Mouse (Mus musculus) midbrain, embryonic 13.5 days (tissue): Measurements from ENCODE around the gene Mbtd1. TPM values are rescaled to one million over a fixed set of nuclear protein-coding genes. Genes with fewer than 3 reads are reported as not detected.

Experiments used
- ATAC-seq: fragments of 200-750 bp; cut with Nextera tagmentation; 2 replicates; pipeline ENCODE4 v1.8.0; 2017; ENCODE audit warnings: mild to moderate bottlenecking, moderate TSS enrichment, moderate library complexity
- H3K27ac ChIP-seq: fragments of 300-500 bp; sonication (generic); 2 replicates; pipeline ENCODE4 v1.5.1; 2015; ENCODE audit warnings: inconsistent platforms, mild to moderate bottlenecking, moderate library complexity
- H3K27me3 ChIP-seq: fragments of 300-500 bp; sonication (generic); 2 replicates; pipeline ENCODE4 v1.6.1; 2015; ENCODE audit warnings: mild to moderate bottlenecking, inconsistent platforms
- H3K36me3 ChIP-seq: fragments of 300-500 bp; sonication (generic); 2 replicates; pipeline ENCODE4 v1.6.1; 2015; ENCODE audit warnings: mild to moderate bottlenecking, inconsistent platforms
- H3K4me1 ChIP-seq: fragments of 300-500 bp; sonication (generic); replicated peaks from 2 replicates; pipeline ENCODE4 v1.6.1; 2015; ENCODE audit warnings: inconsistent platforms
- H3K4me2 ChIP-seq: fragments of 300-500 bp; sonication (generic); replicated peaks from 2 replicates; pipeline ENCODE4 v1.6.1; 2015; ENCODE audit warnings: moderate library complexity, mild to moderate bottlenecking, inconsistent platforms
- H3K4me3 ChIP-seq: fragments of 300-500 bp; sonication (generic); replicated peaks from 2 replicates; pipeline ENCODE4 v1.5.1; 2015; ENCODE audit warnings: mild to moderate bottlenecking, inconsistent platforms
- H3K9ac ChIP-seq: fragments of 300-500 bp; sonication (generic); replicated peaks from 2 replicates; pipeline ENCODE4 v1.6.1; 2015; ENCODE audit warnings: mild to moderate bottlenecking, inconsistent platforms
- H3K9me3 ChIP-seq: fragments of 300-500 bp; sonication (generic); 2 replicates; pipeline ENCODE4 v1.6.1; 2016; ENCODE audit warnings: mild to moderate bottlenecking, inconsistent platforms
- WGBS: fragments of 180-500 bp; shearing (Covaris S2); methylation state at CpG from one replicate; pipeline ENCODE4 v1.1.7; 2015; 5-methylcytosine and 5-hydroxymethylcytosine counted together
- polyA plus RNA-seq: library from polyadenylated mRNA; unstranded; fragments of >200 nt; fragmentation: Nextera tagmentation; extraction: Ambion mirVana; gene quantifications from 2 replicates; pipeline ENCODE4 v1.2.1, GENCODE M21; 2015

Mbtd1 gene
- 43.4 and 44.4 TPM in 2 replicates for polyA plus RNA-seq

- Histone ChIP-seq H3K27ac (peak within 1 kb of the TSS; percentile 96), H3K4me2 (peak within 1 kb of the TSS; percentile 86), H3K4me1 (peaks cover 47% of the 10 kb centered on the region), H3K4me3 (peak within 1 kb of the TSS; percentile 98), H3K9ac (peak within 1 kb of the TSS; percentile 97), H3K9me3 (no peaks in the 10 kb centered on the region), H3K27me3 (no peaks in the 10 kb centered on the region), H3K36me3 (peaks cover 3% of the 10 kb centered on the region)
- peak; percentile 97 for ATAC-seq
- under 1% methylated on average over 71 of the region's 83 CpGs for WGBS
Measured at GRCm38 (mm10) chr11:93885572-93886410, at the start of gene Mbtd1, which contains the start of gene Utp18. Mbtd1 (plus strand) TSS chr11:93885852. Utp18 (minus strand) TSS chr11:93885766.

GRCm38 (mm10) chr11:93847342-93847741 lies 38.3 kb upstream of the Mbtd1 start:
- H3K9ac ChIP-seq = no peak overlapping the region
- H3K4me1 ChIP-seq = peaks cover 9% of the 10 kb centered on the region
- 5% methylated on average over 2 of the region's 2 CpGs for WGBS
- no peaks in the 10 kb centered on the region for H3K27me3 ChIP-seq
- no peak overlapping the region for H3K4me2 ChIP-seq
- no peak overlapping the region for H3K4me3 ChIP-seq
- H3K9me3 ChIP-seq = no peaks in the 10 kb centered on the region
- H3K27ac ChIP-seq = no peak overlapping the region
- ATAC-seq = no peak
- H3K36me3 ChIP-seq = no peaks in the 10 kb centered on the region

GRCm38 (mm10) chr11:93852546-93852945 lies 33.1 kb upstream of the Mbtd1 start:
- Histone ChIP-seq H3K27ac (no peak overlapping the region), H3K27me3 (no peaks in the 10 kb centered on the region), H3K4me2 (no peak overlapping the region), H3K4me1 (peaks cover 1% of the 10 kb centered on the region), H3K9ac (no peak overlapping the region), H3K4me3 (no peak overlapping the region), H3K36me3 (no peaks in the 10 kb centered on the region), H3K9me3 (no peaks in the 10 kb centered on the region)
- 89% methylated on average over 3 of the region's 3 CpGs for WGBS
- no peak for ATAC-seq

DNA sequence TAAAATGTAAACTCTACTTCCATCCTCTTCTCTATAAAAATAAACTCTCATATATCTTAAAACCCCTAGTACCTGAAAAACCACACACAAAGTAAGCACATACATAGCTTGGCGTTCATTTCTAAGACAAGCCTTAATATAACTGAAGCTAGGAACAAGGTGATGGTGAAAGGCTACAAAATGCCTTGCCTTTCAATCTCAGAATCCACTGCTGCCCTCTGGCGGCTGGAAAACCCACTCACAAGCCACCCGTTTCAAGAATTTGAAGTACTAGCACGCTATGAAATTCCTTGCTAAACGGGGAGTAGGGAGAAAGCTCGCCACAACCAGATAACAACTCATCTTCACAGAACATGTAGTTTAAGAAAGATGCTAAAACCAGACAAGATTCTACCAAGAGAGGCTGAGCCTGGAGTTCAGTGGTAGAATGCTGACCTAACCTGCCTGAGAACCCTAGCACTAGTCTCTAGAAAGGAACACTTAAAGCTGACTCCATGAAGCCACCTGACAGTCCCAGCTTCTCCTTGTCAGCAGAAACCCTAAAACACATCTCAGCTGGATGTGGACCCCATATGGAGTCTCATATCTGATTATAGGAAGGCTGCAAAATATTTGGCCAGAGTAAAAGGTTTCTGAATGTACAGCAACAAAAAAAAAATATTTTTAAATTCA lies 29.2 kb upstream of the Mbtd1 start:
- H3K9me3 ChIP-seq = no peaks in the 10 kb centered on the region
- no peak overlapping the region for H3K4me3 ChIP-seq
- no peaks in the 10 kb centered on the region for H3K4me1 ChIP-seq
- H3K9ac ChIP-seq = no peak overlapping the region
- H3K27me3 ChIP-seq = no peaks in the 10 kb centered on the region
- peak; percentile 56 for ATAC-seq
- peaks cover 18% of the 10 kb centered on the region for H3K36me3 ChIP-seq
- WGBS = 10% methylated on average over 6 of the region's 6 CpGs
- no peak overlapping the region for H3K4me2 ChIP-seq
- H3K27ac ChIP-seq = no peak overlapping the region

DNA sequence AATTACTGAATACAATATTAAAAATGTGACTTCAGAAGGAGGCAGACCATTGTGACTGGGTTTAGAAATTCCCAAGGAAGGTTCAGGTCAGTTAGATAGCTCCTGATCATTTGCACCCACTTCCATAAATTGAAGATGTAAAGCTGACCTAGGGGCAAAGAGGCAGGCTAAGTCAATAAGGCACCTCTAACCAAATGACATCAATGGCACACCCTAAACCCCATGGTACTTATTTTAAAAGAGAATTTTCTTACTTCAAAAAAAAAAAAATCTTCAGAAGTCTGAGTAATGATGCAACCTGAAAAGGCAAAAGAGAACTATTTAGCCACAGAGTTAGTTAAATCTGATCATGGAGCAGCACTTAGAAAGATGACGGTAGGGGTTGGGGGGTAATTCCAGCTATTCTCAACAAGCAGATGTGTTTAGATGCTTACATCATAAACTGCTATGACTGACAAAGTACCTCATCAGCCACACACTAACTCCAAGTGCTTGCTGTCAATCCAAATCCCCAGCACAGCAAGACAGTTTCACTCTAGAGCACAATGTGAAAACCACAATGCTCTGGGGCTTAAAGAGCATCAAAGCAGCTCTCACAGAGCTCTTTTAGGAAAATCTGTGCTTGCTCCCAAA lies 25.0 kb upstream of the Mbtd1 start:
- Histone ChIP-seq H3K36me3 (peaks cover 45% of the 10 kb centered on the region), H3K4me1 (no peaks in the 10 kb centered on the region), H3K4me3 (no peak overlapping the region), H3K27me3 (no peaks in the 10 kb centered on the region), H3K9me3 (no peaks in the 10 kb centered on the region), H3K4me2 (no peak overlapping the region), H3K27ac (no peak overlapping the region), H3K9ac (no peak overlapping the region)
- 83% methylated on average over 1 of the region's 1 CpGs for WGBS
- ATAC-seq = no peak

GRCm38 (mm10) chr11:93861193-93861592 lies 24.5 kb upstream of the Mbtd1 start:
- H3K9ac ChIP-seq = no peak overlapping the region
- H3K36me3 ChIP-seq = peaks cover 50% of the 10 kb centered on the region
- no peak for ATAC-seq
- H3K4me1 ChIP-seq = no peaks in the 10 kb centered on the region
- H3K27me3 ChIP-seq = no peaks in the 10 kb centered on the region
- no peak overlapping the region for H3K27ac ChIP-seq
- H3K9me3 ChIP-seq = no peaks in the 10 kb centered on the region
- H3K4me2 ChIP-seq = no peak overlapping the region
- H3K4me3 ChIP-seq = no peak overlapping the region
- 79% methylated on average over 2 of the region's 2 CpGs for WGBS

DNA sequence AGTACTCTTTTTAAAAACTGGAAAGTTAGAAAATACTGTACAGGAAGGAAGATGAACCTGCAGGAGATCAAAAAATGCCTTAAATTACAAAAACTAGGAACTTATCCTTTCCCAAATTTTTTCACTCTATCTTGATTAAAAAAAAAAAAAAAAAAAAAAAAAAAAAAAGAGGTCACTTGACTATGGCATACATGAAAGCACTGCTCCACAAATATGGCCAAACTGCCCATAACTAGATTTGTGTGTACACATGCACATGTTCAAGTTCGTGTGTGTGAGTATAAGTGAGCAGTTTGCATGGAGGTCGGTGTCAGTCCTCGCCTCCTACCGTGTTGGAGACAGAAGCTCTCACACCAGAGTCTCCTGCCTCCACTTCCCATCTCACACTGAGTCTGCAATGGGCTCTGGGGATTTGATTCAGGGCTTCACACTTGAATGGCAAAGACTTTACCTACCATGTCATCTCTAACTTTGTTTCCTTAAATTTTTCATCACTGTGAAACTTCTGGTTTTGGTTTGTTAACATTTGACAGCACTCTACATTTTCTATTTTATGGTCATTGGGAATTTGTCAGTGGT lies 23.5 kb upstream of the Mbtd1 start:
- Histone ChIP-seq H3K9me3 (no peaks in the 10 kb centered on the region), H3K4me1 (no peaks in the 10 kb centered on the region), H3K9ac (no peak overlapping the region), H3K27me3 (no peaks in the 10 kb centered on the region), H3K4me3 (no peak overlapping the region), H3K27ac (no peak overlapping the region), H3K36me3 (peaks cover 59% of the 10 kb centered on the region), H3K4me2 (no peak overlapping the region)
- 95% methylated on average over 4 of the region's 4 CpGs for WGBS
- ATAC-seq = no peak

DNA sequence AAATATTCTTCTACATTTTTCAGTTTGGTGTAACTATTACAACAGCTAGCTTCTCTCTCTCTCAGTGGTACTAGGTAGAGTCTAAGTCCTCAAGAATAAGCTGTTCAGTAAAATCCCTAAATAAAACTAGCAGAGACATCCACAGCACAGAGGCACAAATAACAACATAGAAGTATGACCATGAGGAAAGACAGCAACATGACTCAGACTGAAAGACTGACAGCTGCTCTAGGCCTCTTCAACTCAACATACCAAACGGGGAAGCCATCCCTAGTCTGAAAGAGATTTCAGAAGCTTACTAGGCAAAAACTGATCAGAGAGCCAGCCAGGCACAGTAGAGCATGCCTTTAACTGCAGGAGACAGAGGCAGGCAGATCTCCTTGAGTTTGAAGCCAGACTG lies 23.0 kb upstream of the Mbtd1 start:
- Histone ChIP-seq H3K9ac (no peak overlapping the region), H3K4me3 (no peak overlapping the region), H3K4me2 (no peak overlapping the region), H3K4me1 (no peaks in the 10 kb centered on the region), H3K27ac (no peak overlapping the region), H3K27me3 (no peaks in the 10 kb centered on the region), H3K36me3 (peaks cover 64% of the 10 kb centered on the region), H3K9me3 (no peaks in the 10 kb centered on the region)
- no peak for ATAC-seq
- 82% methylated on average over 1 of the region's 1 CpGs for WGBS

DNA sequence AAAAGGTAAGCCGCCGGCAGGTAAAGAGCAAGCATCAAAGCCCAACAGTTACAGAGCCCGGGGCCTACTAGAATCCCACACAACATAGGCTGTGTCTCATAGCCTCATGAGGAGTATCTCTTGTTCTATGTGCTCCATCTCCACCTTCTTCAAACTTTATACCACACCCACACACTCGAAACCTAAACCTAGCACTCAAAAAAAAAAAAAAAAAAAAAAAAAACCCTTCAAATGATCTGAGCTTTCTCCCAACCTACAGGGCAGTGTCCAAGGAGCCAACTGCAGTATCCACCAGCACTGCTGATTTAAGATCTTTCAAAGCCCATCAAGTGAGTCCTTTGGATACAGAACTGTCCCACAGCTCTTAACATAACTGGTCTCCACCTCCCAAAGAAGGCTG lies 1.6 kb upstream of the Mbtd1 start:
- peaks cover 20% of the 10 kb centered on the region for H3K36me3 ChIP-seq
- no peak for ATAC-seq
- H3K4me3 ChIP-seq = peak overlapping the region; percentile 98
- WGBS = 96% methylated on average over 4 of the region's 4 CpGs
- H3K9ac ChIP-seq = peak overlapping the region; percentile 91
- H3K9me3 ChIP-seq = no peaks in the 10 kb centered on the region
- H3K27ac ChIP-seq = no peak overlapping the region
- H3K4me2 ChIP-seq = peak overlapping the region; percentile 69
- no peaks in the 10 kb centered on the region for H3K27me3 ChIP-seq
- H3K4me1 ChIP-seq = peaks cover 39% of the 10 kb centered on the region

DNA sequence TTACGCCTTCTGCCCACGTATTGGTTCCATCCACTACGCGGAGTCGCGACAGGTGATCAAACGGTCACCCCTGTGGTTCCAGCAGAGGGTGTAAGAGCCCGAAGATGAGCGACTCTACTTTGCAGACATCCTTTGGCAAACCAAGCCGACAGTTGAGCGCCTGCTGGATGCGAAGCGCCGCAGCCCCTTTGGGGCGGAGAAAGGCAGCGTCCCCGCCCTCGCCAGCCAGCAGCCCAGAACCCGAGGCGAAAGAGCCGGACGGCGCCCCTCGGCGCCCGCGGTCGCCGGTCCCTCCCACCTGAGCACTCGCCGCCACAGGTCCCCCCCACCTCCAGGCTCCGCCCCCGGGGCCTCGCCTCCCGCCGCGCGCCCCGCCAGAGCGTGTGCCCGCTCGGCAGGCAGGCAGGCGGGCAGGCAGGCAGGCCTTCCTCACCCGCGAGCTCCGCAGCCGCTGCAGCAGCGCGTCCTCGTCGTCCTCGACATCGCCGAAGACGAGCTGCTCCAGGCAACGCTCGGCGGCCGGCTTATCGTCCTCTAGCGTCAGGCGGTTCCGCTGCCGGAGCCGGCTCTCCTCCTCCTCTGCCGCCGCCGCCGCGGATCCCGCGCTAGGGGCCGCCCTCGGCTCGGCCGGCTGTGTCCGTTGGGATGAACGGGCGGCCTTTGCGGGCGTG lies 616 bp upstream of the Mbtd1 start:
- Histone ChIP-seq H3K9me3 (no peaks in the 10 kb centered on the region), H3K4me2 (peak overlapping the region; percentile 69), H3K9ac (peak overlapping the region; percentile 91), H3K4me1 (peaks cover 41% of the 10 kb centered on the region), H3K4me3 (peak overlapping the region; percentile 98), H3K27me3 (no peaks in the 10 kb centered on the region), H3K36me3 (peaks cover 11% of the 10 kb centered on the region), H3K27ac (peak overlapping the region; percentile 96)
- peak; percentile 59 for ATAC-seq
- under 1% methylated on average over 76 of the region's 81 CpGs for WGBS

- H3K9ac ChIP-seq = peak overlapping the region; percentile 97
- H3K4me2 ChIP-seq = peak overlapping the region; percentile 86
- WGBS = under 1% methylated on average over 34 of the region's 34 CpGs
- H3K27ac ChIP-seq = peak overlapping the region; percentile 96
- no peaks in the 10 kb centered on the region for H3K9me3 ChIP-seq
- no peaks in the 10 kb centered on the region; the same call in 1 of the 2 replicates for H3K36me3 ChIP-seq
- H3K4me3 ChIP-seq = peak overlapping the region; percentile 98
- H3K4me1 ChIP-seq = peaks cover 47% of the 10 kb centered on the region
- peak; percentile 2; the same call in 1 of the 2 replicates for ATAC-seq
- H3K27me3 ChIP-seq = no peaks in the 10 kb centered on the region
Measured at GRCm38 (mm10) chr11:93886411-93887079, 893 bp downstream of the Mbtd1 start.
